Mouse (Mus musculus): Measurements from ENCODE around the gene Dstyk.

Gene Dstyk

DNA sequence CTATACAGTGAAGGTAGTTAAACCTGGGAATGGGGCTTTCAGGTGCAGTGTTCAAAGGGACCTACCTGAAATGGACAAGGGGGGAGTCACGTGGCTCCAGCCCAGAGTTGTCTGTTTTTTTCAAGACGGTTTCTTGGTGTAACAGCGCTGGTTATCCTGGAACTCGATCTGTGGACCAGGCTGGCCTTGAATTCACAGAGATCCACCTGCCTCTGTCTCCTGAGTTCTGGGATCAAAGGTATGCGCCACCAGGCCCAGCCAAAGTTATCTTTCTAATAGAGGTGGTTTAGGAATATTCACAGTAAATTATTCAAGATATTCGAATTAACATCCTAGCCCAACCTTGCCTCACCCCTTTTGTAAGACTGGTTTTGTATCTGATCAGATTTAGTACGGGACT is 89.3 kb downstream of the Dstyk start:
- POLR2A ChIA-PET: interaction anchor here (0.5 to 9.6 kb wide), 15 partner anchors 9 to 848 kb away, joined by 3 to 68 read pairs (median 6); partner anchors contain the start of gene Rbbp5 (in 2 of the 4)
- CTCF ChIA-PET: interaction anchor here in 3 of 4 experiments (0.6 to 4.1 kb wide), 7 partner anchors 9 to 102 kb away, joined by 3 to 21 read pairs (median 4); no protein-coding TSS in a partner anchor

DNA sequence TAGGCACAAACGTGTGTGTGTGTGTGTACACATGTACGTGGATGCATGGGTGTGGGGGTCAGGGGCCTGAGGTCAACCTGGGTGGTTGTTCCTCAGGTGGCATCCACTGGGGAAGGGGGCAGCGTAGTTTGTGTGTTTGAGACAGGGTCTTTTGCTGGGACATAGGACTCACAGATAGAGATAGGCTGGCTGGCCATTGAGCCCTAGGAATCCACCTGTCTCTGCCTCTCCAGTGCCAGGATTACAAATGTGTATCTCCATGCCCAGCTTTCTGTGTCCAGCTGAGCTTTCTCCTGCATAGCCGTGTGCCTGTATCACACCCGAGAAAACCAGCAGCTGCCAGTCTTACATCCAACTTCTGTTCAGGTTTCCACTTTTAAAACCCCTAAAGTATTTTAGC is 92.4 kb downstream of the Dstyk start:
- ChIA-PET CTCF (interaction anchor here (0.6 to 4.5 kb wide), 7 partner anchors 9 to 704 kb away, joined by 3 to 29 read pairs (median 4); no protein-coding TSS in a partner anchor), POLR2A (interaction anchor here in 3 of 4 experiments (0.6 to 9.5 kb wide), 8 partner anchors 8 to 71 kb away, joined by 3 to 68 read pairs (median 3); no protein-coding TSS in a partner anchor)

DNA sequence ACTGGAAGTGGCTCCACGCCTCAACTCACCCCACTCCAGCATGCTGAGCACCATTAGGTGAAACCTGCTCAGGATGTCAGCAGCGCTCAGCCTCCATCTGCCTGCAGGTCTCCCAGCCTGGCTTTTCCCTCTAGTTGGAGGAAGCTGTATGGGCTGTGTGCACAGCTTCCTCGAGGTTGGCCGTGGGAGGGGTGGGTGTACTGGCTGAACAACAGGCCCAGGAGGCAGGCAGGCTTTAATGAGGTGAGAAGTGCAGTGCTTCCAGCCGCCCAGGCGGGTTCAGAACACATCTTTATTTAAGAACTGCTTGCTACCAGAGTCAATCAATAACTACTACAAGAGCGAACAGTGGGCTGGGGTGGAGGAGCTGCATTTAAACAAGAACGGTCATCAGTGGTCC is 94.2 kb downstream of the Dstyk start:
- ChIA-PET POLR2A (interaction anchor here in 3 of 4 experiments (0.9 to 9.5 kb wide), 15 partner anchors 8 to 40 kb away, joined by 3 to 68 read pairs (median 5); partner anchors contain the start of gene Rbbp5 (in 1 of the 3)), CTCF (interaction anchor here (1.1 to 4.5 kb wide), 5 partner anchors 9 to 71 kb away, joined by 6 to 29 read pairs (median 9); no protein-coding TSS in a partner anchor)

GRCm38 (mm10) chr1:132512106-132512505 is 94.8 kb downstream of the Dstyk start:
- ChIA-PET CTCF (interaction anchor here (0.6 to 4.5 kb wide), 9 partner anchors 8 to 456 kb away, joined by 3 to 29 read pairs (median 6); no protein-coding TSS in a partner anchor), POLR2A (interaction anchor here in 3 of 4 experiments (0.6 to 9.5 kb wide), 15 partner anchors 8 to 122 kb away, joined by 3 to 68 read pairs (median 5); partner anchors contain the start of genes Rbbp5 (in 1 of the 3) and Tmcc2 (in 1 of the 3))

DNA sequence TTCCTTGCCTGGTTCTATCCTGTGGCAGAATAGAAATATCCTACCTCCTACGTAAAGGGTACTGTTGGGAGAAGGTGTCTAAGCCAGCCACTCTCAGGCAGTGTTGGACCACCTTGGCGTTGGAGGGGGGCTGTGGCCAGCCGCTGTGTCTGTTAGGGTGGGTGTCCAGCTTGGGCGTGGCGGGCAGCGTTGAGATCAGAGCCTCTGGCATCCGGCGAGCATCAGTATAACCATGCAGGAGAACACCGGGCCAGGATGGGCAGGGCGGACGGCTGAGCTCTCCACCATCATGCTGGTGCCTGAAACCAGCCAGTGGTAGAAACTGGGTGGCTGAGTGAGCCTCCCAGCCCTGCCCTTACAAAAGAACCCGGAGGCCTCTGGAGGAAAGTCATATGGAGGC is 98.0 kb downstream of the Dstyk start:
- ChIA-PET POLR2A (interaction anchor here in 1 of 4 experiments (1.9 kb wide), 1 partner anchor 18 kb away, joined by 5 read pairs; no protein-coding TSS in a partner anchor), CTCF (interaction anchor here in 1 of 4 experiments (0.6 to 1.3 kb wide), 2 partner anchors 8 to 1716 kb away, joined by 3 to 4 read pairs; no protein-coding TSS in a partner anchor)

Measured in embryonic stem cell, embryonic (primary cell).